Mouse (Mus musculus): ENCODE measurements at regions not wholly inside any gene's neighbourhood (a gene's known extent, or its start where the extent isn't known, plus 50 kb on each side); places are given as distances from the start of the nearest gene placed in this dataset.
"Not testable (repeated sequence)": the region's sequence is repeated elsewhere in the genome, so short reads cannot be mapped to it uniquely, and the experiment has no call there.

GRCm38 (mm10) chr14:102790916-102791315, 191.5 kb downstream of the Kctd12 start:
- DNase-seq, result no peak

DNA sequence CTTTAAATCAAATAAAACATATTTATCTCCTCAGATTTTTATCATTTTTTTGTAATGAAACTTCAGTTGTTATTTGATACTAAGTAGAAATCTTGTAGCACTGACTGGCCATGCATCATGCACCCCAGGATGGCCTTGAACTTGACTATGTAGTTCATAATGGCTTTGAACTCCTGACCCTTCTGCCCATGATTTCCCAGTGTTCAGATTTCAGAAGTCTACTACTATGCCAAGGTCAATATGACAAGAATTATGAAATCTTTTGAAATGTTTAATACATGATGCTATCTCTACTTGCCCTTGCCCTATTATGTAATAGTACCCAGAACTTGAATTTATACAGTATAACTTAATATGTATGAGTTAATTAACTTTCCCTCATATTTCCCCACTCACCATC, 200.2 kb downstream of the Kctd12 start:
- DNase-seq, result no peak

DNA sequence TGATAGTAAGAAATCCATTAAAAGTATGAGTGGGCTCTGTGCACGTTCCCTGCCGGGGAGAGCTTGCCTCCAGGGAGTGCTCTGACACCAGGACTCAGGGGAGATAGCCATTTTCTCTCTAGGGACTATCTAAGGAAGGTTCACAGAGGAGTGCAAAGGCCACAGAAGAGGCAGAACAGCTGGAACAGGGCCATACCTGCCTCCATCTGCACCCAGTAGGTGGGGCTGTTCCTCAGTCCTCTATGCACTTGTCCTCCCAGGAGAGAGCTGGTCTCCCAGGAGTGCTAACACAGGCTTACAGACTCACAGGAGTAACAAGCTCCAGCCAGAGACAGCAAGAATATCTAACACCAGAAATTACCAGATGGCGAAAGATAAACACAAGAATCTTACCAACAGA, 212.7 kb downstream of the Kctd12 start:
- DNase-seq, result peak; percentile 44

GRCm38 (mm10) chr14:102748687-102749086, 233.8 kb downstream of the Kctd12 start:
- no peak for DNase-seq

- no peak for DNase-seq
Observed at GRCm38 (mm10) chr14:102742331-102742730, 240.1 kb downstream of the Kctd12 start.

DNA sequence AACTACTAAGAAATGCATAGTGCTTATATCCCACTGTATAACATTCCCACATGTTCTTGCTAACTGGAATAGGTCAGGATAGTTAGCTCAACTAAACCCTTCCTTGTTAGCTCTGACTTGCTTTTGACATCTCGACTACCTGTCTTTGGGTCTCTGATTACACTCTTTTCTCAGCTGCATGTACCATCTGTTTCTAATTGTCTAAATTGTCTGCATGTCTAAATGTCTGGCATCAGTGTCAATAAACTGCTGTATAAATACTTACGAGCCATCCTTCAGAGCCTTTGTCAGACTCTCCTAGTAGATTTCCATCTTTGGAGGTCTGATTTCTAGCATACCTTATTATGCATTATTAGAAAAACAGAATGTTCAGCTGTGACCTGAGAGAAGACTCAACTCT, 245.8 kb downstream of the Kctd12 start:
- DNase-seq, result no peak

- DNase-seq, result not testable (repeated sequence)
Observed at GRCm38 (mm10) chr14:102733718-102734117, 248.7 kb downstream of the Kctd12 start.

DNA sequence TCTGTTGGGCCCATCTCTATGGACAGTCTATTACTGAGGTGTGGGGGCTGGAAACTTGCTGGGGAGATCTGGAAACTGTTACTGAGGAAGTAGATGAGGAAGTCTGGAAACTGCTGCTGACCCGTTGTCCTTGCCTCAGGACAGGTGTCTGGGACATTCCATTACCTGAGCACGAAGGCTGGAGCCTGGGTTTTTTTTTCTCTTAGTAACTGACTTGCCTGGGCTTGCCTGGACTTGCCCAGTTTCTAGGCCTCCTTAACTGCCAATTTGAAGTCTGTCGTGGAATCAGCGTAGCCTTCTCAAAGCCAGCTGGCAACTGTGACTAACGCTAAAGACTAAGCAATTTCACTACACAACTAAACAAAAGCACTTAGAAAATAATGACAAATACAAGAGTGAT, 250.7 kb downstream of the Kctd12 start:
- DNase-seq, result no peak

GRCm38 (mm10) chr14:102722633-102723032, 259.8 kb downstream of the Kctd12 start:
- DNase-seq, result no peak

- DNase-seq, result no peak
Observed at GRCm38 (mm10) chr14:102718558-102718957, 263.9 kb downstream of the Kctd12 start.

GRCm38 (mm10) chr14:102712600-102712999, 269.8 kb downstream of the Kctd12 start:
- no peak for DNase-seq

GRCm38 (mm10) chr14:102706704-102707336, 275.6 kb downstream of the Kctd12 start:
- DNase-seq, result no peak

DNA sequence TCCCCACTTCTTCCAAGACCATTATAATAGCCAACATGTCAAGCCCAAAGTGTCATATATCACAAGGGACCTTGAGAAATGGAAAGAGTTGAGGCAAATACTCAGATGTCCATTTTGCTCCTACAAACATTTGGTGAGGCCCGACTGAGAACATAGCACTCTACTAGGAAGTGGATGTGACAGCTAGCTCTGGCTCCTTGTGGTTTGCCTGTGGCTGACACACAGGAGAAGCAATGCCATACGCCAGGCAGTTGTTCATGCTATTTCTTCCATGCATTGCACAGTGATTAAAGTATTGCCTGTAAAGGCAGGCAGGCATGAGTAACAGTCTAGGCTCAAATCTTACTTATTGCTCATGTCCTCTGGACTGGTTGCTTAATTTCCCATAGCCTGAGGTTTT, 281.3 kb downstream of the Kctd12 start:
- no peak for DNase-seq

DNA sequence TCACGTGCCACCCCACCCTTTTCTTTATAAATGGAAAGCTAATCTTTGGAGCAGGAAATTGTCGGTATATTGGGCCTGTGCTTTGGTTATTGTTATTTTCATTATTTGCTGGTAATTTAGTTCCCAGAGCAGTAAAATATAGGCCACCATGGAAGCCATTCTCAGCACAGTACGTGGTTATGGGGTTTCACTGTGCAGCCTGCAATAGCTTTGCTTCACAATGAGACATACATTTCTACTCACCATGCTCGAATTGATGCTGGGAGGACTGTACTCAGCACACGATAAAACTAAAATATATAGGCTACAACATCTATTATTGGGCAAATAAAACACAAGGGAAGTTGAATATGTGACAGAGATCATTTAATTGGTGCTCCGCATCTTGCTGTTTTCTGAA, 282.0 kb downstream of the Kctd12 start:
- no peak for DNase-seq

DNA sequence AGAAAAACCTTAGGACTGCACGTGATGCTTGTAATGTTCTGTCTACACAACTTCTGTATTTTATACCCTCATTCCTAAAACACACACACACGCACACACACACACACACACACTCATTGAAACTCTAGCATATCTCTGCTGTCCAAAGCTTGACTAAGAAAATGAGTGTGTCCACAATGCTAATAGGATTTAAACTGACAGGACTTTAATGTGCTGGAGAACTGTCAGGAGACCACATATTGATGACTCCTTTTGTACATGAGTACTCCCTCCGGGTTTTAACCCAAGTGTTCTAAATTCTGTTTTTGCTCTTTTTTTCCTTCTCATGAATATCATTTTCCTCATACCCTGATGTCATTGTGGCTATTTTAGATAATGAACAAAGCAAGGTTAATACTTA, 283.4 kb downstream of the Kctd12 start:
- DNase-seq, result no peak

- no peak for DNase-seq
Observed at GRCm38 (mm10) chr14:102686791-102687190, 295.6 kb downstream of the Kctd12 start.

DNA sequence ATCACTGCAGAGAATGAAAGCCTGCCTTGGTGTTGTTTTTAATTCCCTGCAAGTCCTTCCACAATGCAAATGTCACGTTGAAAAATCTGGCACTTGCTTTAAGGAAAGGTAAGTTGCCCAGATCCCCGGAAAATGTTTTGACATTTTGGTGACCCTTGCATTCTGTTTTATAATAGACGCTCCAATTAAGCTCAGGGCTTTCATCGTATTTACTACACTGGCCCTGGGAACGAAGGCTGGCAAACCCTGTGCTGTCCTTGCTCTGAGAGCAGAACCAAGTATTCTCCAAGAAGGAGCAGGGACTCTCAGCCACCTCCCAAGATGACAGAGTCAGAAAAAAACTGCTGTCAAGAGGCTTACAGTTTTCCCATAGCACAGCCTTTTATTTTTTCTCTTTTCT, 305.9 kb downstream of the Kctd12 start:
- no peak for DNase-seq

GRCm38 (mm10) chr14:102674635-102675034, 307.8 kb downstream of the Kctd12 start:
- no peak for DNase-seq

- no peak for DNase-seq
Observed at GRCm38 (mm10) chr14:102673724-102674123, 308.7 kb downstream of the Kctd12 start.

GRCm38 (mm10) chr14:102663240-102663639, 319.2 kb downstream of the Kctd12 start:
- no peak for DNase-seq

DNA sequence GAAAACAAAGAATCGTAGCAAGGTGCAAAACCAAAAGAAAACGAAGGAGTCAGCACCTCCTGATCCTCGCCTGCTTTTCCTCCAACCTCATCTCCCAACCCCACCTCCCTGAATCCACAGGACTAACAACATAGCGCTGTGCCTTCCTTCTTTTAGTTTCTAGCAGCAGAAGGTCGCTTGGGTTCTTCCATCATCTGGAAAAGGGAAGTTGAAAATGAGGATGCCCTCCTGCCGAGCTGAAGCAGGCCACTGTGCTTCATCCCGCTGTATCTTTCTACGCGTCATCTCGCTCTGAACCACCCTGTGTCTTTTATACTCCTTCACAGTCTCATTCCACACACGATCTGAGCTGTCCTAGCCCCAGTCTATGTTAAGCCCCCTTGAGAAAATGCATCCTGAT, 322.1 kb downstream of the Kctd12 start:
- DNase-seq, result no peak

DNA sequence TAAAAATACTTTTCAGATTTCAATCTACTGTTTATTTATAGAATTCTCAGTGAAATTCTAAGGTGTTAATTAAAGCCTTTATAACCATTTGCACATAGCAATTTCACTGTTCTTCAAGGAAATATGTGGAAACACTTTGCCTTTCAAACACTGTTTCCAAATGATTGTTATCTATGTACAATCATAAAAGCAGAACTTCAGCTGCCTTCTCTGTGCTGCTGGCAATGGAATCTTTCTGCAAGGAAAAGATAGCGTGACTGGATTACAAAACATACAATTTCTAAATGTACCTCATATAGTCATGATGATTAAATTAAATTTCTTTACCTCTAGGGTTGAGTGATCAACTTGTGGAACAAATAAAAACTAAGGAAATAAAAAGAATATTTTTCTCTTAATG, 326.2 kb downstream of the Kctd12 start:
- no peak for DNase-seq

DNA sequence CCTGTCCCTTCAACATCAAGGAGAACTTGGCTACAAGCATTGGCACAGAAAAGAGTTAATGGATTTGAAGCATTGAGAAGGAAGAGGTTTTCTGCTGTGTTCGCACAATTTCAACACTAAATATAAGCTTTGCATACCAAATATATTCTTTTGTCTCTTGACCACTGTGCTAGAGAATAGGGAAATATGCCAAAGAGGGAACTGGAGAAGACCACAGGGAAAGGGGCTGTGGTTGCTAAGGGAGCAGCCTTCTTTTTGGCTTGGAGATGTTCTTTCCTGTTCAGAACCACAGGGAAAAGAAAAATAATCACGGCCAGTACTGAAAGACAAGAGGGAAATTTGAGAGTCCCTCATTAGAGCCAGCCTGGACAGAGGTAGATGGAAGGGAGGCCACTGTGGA, 352.8 kb downstream of the Kctd12 start:
- no peak for DNase-seq

DNA sequence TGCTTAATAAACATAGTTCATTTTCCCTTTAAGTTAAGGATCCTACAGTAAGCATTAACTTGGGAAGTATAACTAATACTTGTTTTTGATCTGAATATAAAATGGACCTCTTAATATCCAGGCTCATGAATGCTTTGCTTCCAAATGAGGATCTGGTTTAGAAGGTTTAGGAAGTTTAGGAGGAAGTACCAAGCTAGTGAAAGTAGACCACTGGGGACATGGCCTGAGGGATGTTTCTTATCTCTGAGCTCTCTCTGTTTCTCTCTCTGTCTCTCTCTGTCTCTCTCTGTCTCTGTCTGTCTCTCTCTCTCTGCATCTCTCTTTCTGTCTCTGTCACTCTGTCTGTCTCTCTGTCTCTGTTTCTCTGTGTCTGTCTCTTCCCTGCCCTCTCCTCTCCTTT, 360.9 kb downstream of the Kctd12 start:
- DNase-seq, result no peak

GRCm38 (mm10) chr14:102619056-102619455, 363.4 kb downstream of the Kctd12 start:
- DNase-seq, result no peak

Measured in thymus, postnatal 14 days (tissue).